ENCODE assay signal across 20 mouse cellular contexts in the genomic region with DNA sequence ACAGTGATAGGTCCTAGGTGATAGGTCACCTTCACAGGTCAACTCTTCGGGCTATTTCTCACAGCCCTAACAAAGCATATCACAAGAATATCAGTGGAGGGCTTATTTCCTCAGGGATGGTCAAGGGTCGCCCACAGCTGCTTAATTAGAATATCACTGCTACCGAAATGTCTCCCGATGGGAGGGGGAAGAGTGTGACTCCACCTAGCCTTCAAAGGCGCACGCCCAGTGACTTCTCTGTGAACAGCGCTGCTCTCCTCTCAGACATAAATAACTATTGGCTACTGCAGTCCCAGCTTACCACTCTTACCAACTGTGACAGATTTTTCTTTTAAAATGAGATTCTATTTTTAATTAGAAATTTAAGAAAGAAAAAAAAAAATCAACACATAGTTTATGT. TPM values are rescaled to one million over a fixed set of nuclear protein-coding genes. Genes with fewer than 3 reads are reported as not detected.
DNase-seq lines count a peak whose midpoint lies in the region; ATAC-seq lines count a peak whose summit lies in the region.
"Had no signal": no experiment of that assay in that cellular context is flagged by ENCODE, and none has a peak within 500 bp of the region (broad histone marks: within the 10 kb centered on the region; RNA-seq: fewer than 3 reads in every experiment).

No protein-coding gene starts in this region.

- no peaks in the 10 kb centered on the region for H3K27me3 ChIP-seq in heart, embryonic 10.5 days (ENCODE audit: insufficient read depth, poor library complexity, severe bottlenecking)
- H3K27me3 ChIP-seq in midbrain, embryonic 11.5 days (ENCODE audit: control insufficient read depth, insufficient read depth, low read length): no peaks in the 10 kb centered on the region
- no peaks in the 10 kb centered on the region for H3K27me3 ChIP-seq in midbrain, embryonic 15.5 days (replicated peaks)
- no peaks in the 10 kb centered on the region for H3K27me3 ChIP-seq in heart, embryonic 14.5 days (ENCODE audit: control insufficient read depth, insufficient read depth, low read length)
- H3K27me3 ChIP-seq: embryonic facial prominence, embryonic 12.5 days; forebrain, embryonic 15.5 days had no signal

- 35% methylated on average over 7 of the region's 7 CpGs for WGBS in heart, embryonic 10.5 days
- WGBS in midbrain, embryonic 11.5 days: 82% methylated on average over 7 of the region's 7 CpGs
- 84% methylated on average over 7 of the region's 7 CpGs for WGBS in midbrain, embryonic 15.5 days
- 16% methylated on average over 7 of the region's 7 CpGs for WGBS in heart, embryonic 14.5 days

- no peak overlapping the region for H3K9ac ChIP-seq in midbrain, embryonic 11.5 days (ENCODE audit: low read length)
- no peak overlapping the region for H3K9ac ChIP-seq in midbrain, embryonic 15.5 days
- H3K9ac ChIP-seq in heart, embryonic 14.5 days (ENCODE audit: low read length): peak overlapping the region; percentile 58
- H3K9ac ChIP-seq: embryonic facial prominence, embryonic 12.5 days; forebrain, embryonic 15.5 days; liver, postnatal 0 days had no signal

- no peak overlapping the region for H3K27ac ChIP-seq in heart, embryonic 10.5 days
- no peak overlapping the region for H3K27ac ChIP-seq in midbrain, embryonic 11.5 days (ENCODE audit: low read depth, low read length)
- H3K27ac ChIP-seq in midbrain, embryonic 15.5 days: no peak overlapping the region
- peak overlapping the region; percentile 85 to 90 for H3K27ac ChIP-seq in heart, embryonic 14.5 days (replicated peaks in 1 of 2; ENCODE audit: control insufficient read depth in 1 of 2, insufficient read depth in 1 of 2, low read depth in 2 of 2, low read length in 2 of 2)
- H3K27ac ChIP-seq: embryonic facial prominence, embryonic 12.5 days; forebrain, embryonic 15.5 days; hindbrain, embryonic 10.5 days; left cerebral cortex, adult 2 months had no signal

- H3K9me3 ChIP-seq in heart, embryonic 10.5 days: no peaks in the 10 kb centered on the region
- H3K9me3 ChIP-seq in midbrain, embryonic 11.5 days (ENCODE audit: control insufficient read depth, low read length): no peaks in the 10 kb centered on the region
- H3K9me3 ChIP-seq in midbrain, embryonic 15.5 days: no peaks in the 10 kb centered on the region
- no peaks in the 10 kb centered on the region for H3K9me3 ChIP-seq in heart, embryonic 14.5 days (ENCODE audit: control insufficient read depth, low read length)
- H3K9me3 ChIP-seq: embryonic facial prominence, embryonic 12.5 days; forebrain, embryonic 15.5 days; hindbrain, embryonic 10.5 days had no signal

- H3K4me2 ChIP-seq in midbrain, embryonic 11.5 days: no peak overlapping the region
- no peak overlapping the region for H3K4me2 ChIP-seq in midbrain, embryonic 15.5 days
- H3K4me2 ChIP-seq in heart, embryonic 14.5 days (ENCODE audit: low read length): peak overlapping the region; percentile 62
- H3K4me2 ChIP-seq: embryonic facial prominence, embryonic 12.5 days; forebrain, embryonic 15.5 days had no signal

- H3K4me1 ChIP-seq in heart, embryonic 10.5 days: peaks cover 11% of the 10 kb centered on the region; the same call in 1 of the 2 replicates
- H3K4me1 ChIP-seq in midbrain, embryonic 11.5 days (ENCODE audit: control insufficient read depth, insufficient read depth, low read length): no peaks in the 10 kb centered on the region
- H3K4me1 ChIP-seq in midbrain, embryonic 15.5 days: peaks cover 6% of the 10 kb centered on the region
- H3K4me1 ChIP-seq in heart, embryonic 14.5 days (ENCODE audit: control insufficient read depth in 2 of 2, insufficient read depth in 2 of 2, low read length in 2 of 2): peaks cover 3 to 11% of the 10 kb centered on the region in 2 experiments; a peak in 3 of 4 replicates
- H3K4me1 ChIP-seq: embryonic facial prominence, embryonic 12.5 days; hindbrain, embryonic 10.5 days had no signal

- DNase-seq in heart, adult 11 months: peak; percentile 89
- no peak for DNase-seq in heart, embryonic 10.5 days (ENCODE audit: low spot score)
- no peak for DNase-seq in midbrain, embryonic 11.5 days (ENCODE audit: low spot score, missing footprints)
- no peak for DNase-seq in right cerebral cortex, adult 18-20 months
- DNase-seq in left cerebral cortex, adult 11 months (ENCODE audit: low spot score): no peak
- DNase-seq: cerebellum, adult 8-10 months; kidney, adult 8-10 months; kidney, postnatal 14 days; left cerebral cortex, postnatal 4 days; liver; liver, postnatal 0 days; lung, postnatal 14 days; thymus, postnatal 25 days had no signal

- peaks cover 2% of the 10 kb centered on the region; the same call in 1 of the 2 replicates for H3K36me3 ChIP-seq in heart, embryonic 10.5 days
- H3K36me3 ChIP-seq in midbrain, embryonic 11.5 days (ENCODE audit: control insufficient read depth, insufficient read depth, low read length): no peaks in the 10 kb centered on the region
- no peaks in the 10 kb centered on the region for H3K36me3 ChIP-seq in midbrain, embryonic 15.5 days (replicated peaks)
- peaks cover 22% of the 10 kb centered on the region for H3K36me3 ChIP-seq in heart, embryonic 14.5 days (ENCODE audit: control insufficient read depth, insufficient read depth, low read length)

- peak; percentile 50; the same call in 1 of the 2 replicates for ATAC-seq in midbrain, embryonic 11.5 days (ENCODE audit: low FRiP score)
- no peak for ATAC-seq in midbrain, embryonic 15.5 days (replicated peaks)
- no peak; the same call in 1 of the 2 replicates for ATAC-seq in heart, embryonic 14.5 days (ENCODE audit: insufficient number of reproducible peaks, insufficient read depth, low FRiP score, low read depth)
- ATAC-seq: forebrain, embryonic 15.5 days; liver, postnatal 0 days had no signal

- H3K4me3 ChIP-seq in heart, embryonic 10.5 days: no peak overlapping the region
- no peak overlapping the region for H3K4me3 ChIP-seq in midbrain, embryonic 11.5 days (ENCODE audit: low read depth, low read length)
- no peak overlapping the region for H3K4me3 ChIP-seq in midbrain, embryonic 15.5 days
- peak overlapping the region; percentile 20 to 30; a peak in 3 of 4 replicates for H3K4me3 ChIP-seq in heart, embryonic 14.5 days (ENCODE audit: control insufficient read depth in 1 of 2, insufficient read depth in 1 of 2, low read depth in 1 of 2, low read length in 2 of 2)
- H3K4me3 ChIP-seq: embryonic facial prominence, embryonic 12.5 days; erythroblast, embryonic 14.5 days; forebrain, embryonic 15.5 days; hindbrain, embryonic 10.5 days; left cerebral cortex, adult 2 months had no signal

RNA-seq across cellular contexts. Expression of a gene that starts 9.4 kb away (rescaled TPM):
- 15.6 and 15.8 TPM in 2 replicates for polyA plus RNA-seq in heart, embryonic 10.5 days (2016; fragmentation: Nextera tagmentation; extraction: Ambion mirVana)
- polyA plus RNA-seq in midbrain, embryonic 11.5 days (2014; fragmentation: Nextera tagmentation; extraction: Ambion mirVana): 14.2 and 16.2 TPM in 2 replicates
- 14.6 and 16.4 TPM in 2 replicates for polyA plus RNA-seq in midbrain, embryonic 15.5 days (2015; fragmentation: Nextera tagmentation; extraction: Ambion mirVana)
- polyA plus RNA-seq in heart, embryonic 14.5 days (2014; fragmentation: Nextera tagmentation; extraction: Ambion mirVana): 17.0 TPM in 2 replicates

RNA-seq across cellular contexts. Expression of a gene that starts 9.6 kb away (rescaled TPM):
- 29.3 and 37.2 TPM in 2 replicates for polyA plus RNA-seq in heart, embryonic 10.5 days (2016; fragmentation: Nextera tagmentation; extraction: Ambion mirVana)
- 43.6 and 50.5 TPM in 2 replicates for polyA plus RNA-seq in midbrain, embryonic 11.5 days (2014; fragmentation: Nextera tagmentation; extraction: Ambion mirVana)
- 59.9 and 69.9 TPM in 2 replicates for polyA plus RNA-seq in midbrain, embryonic 15.5 days (2015; fragmentation: Nextera tagmentation; extraction: Ambion mirVana)
- polyA plus RNA-seq in heart, embryonic 14.5 days (2014; fragmentation: Nextera tagmentation; extraction: Ambion mirVana): 61.7 and 72.4 TPM in 2 replicates

Comparison
In these comparisons a context has a peak if more than half of its experiments do, and no peak if none do; other contexts are left out.
1. H3K27ac ChIP-seq: peak in heart, embryonic 14.5 days (2 of 2); none in heart, embryonic 10.5 days (single experiment), midbrain, embryonic 11.5 days (single experiment) and midbrain, embryonic 15.5 days (single experiment).
2. H3K4me3 ChIP-seq: peak in heart, embryonic 14.5 days (2 of 2); none in heart, embryonic 10.5 days (single experiment), midbrain, embryonic 11.5 days (single experiment) and midbrain, embryonic 15.5 days (single experiment).